Mouse (Mus musculus) embryonic fibroblast, embryonic 13.5 days (primary cell): ENCODE data around the gene Clmp.

ENCODE experiments used
- CTCF ChIP-seq: IDR thresholded peaks from 2 replicates; pipeline ENCODE4 v1.5.1; 2011; ENCODE audit warnings: mild to moderate bottlenecking, control low read depth, low read length, moderate library complexity, borderline replicate concordance; ENCODE audit not compliant: insufficient read depth
- POLR2A ChIP-seq: IDR thresholded peaks from 2 replicates; pipeline ENCODE4 v1.6.1; 2011; ENCODE audit warnings: low read depth, mild to moderate bottlenecking, control low read depth, low read length, moderate library complexity

- TF ChIP-seq CTCF: no peak
- no peak for TF ChIP-seq POLR2A
Measured at GRCm38 (mm10) chr9:40781726-40782581, 96.2 kb downstream of the Clmp start.
